ENCODE assay signal across 8 mouse cellular contexts in the genomic region with DNA sequence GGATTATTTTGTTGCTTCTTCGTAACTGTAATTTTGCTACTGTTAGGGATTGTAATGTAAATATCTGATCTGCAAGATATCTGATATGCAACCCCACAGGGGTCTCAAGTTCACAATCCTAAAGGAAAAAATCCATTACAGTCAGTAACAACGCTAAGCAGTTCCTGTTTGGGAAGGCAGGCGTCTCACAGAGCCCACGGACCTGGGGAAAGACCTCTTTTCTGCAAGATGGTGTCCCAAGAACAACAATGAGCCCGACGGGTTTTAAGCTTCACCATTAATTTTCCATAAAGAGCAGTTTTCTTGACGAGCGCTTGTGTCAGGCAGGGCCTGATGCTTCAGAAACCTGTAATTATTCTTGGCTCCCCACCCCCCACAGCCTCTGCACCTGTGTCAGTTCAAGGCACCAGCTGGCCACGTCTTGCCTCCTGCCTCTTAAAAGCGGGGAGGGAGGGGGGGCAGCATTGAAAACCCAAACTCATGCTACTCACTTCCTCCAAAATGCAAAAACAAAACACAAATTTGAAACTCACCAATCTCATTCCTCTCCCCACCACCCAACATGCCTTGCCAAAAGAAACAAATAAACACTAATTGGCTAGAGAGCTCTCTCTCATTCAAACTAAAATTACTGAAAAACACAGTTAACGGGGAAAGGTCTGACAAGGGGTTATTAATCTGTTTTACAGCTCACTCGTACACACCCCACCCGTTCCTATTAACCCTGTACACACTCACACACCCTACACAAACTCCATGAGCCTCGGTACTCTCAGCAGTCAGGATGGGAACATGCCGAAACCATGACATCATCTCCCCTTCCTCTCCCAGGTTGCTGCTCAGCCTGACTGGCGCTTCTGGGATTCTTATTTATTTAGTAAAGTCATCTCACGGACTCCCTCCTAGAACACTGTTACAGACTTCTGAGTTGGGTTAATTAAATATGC. TPM values are rescaled to one million over a fixed set of nuclear protein-coding genes. Genes with fewer than 3 reads are reported as not detected.
A peak's percentile ranks its signal among the peaks of the same experiment; 100 is the strongest.
DNase-seq lines count a peak whose midpoint lies in the region; ATAC-seq lines count a peak whose summit lies in the region.

No protein-coding gene starts in this region.

- intact Hi-C loops in heart, postnatal 14 days (cut with DNase I) = loop anchor here (2.0 kb wide), 1 partner anchor 33 kb away; no protein-coding TSS in a partner anchor

- WGBS in embryonic facial prominence, embryonic 12.5 days = 26% methylated on average over 17 of the region's 17 CpGs

- no peaks in the 10 kb centered on the region for H3K36me3 ChIP-seq in embryonic facial prominence, embryonic 12.5 days

- H3K27me3 ChIP-seq in embryonic facial prominence, embryonic 12.5 days = no peaks in the 10 kb centered on the region

- peaks cover 13% of the 10 kb centered on the region for H3K4me1 ChIP-seq in embryonic facial prominence, embryonic 12.5 days

- DNase-seq in CD4-positive helper T cell, adult 2 months (ENCODE audit: low read depth, low spot score) = peak; percentile 73
- DNase-seq in R1 (ENCODE audit: low read depth, low spot score) = peak; percentile 33
- DNase-seq in heart, postnatal 14 days = peak; percentile 25 to 44
- DNase-seq in kidney, postnatal 14 days = peak; percentile 70
- DNase-seq in telencephalon, adult 2 months (ENCODE audit: low read depth, low spot score) = peak; percentile 28
- no peak for DNase-seq in gastrocnemius, postnatal 4 days (ENCODE audit: low spot score in 2 of 2)

- no peak overlapping the region for H3K4me3 ChIP-seq in embryonic facial prominence, embryonic 12.5 days

- H3K27ac ChIP-seq in embryonic facial prominence, embryonic 12.5 days = no peak overlapping the region

- H3K9me3 ChIP-seq in embryonic facial prominence, embryonic 12.5 days = no peaks in the 10 kb centered on the region

- H3K4me2 ChIP-seq in embryonic facial prominence, embryonic 12.5 days (replicated peaks) = peak overlapping the region; percentile 32

- ATAC-seq in embryonic facial prominence, embryonic 12.5 days (ENCODE audit: insufficient number of reproducible peaks, insufficient read depth, low FRiP score, low TSS enrichment) = peak; percentile 82
- ATAC-seq in megakaryocyte progenitor cell, adult 5-6 weeks (replicated peaks; ENCODE audit: poor library complexity) = peak; percentile 14; the same call in 1 of the 2 replicates

- H3K9ac ChIP-seq in embryonic facial prominence, embryonic 12.5 days = no peak overlapping the region

RNA-seq across cellular contexts. Expression of a gene that starts 34.2 kb away (rescaled TPM):
- polyA plus RNA-seq in embryonic facial prominence, embryonic 12.5 days (2016; fragmentation: Nextera tagmentation; extraction: Ambion mirVana) = 23.3 and 24.2 TPM in 2 replicates
- 10 to 100 TPM; 22.1 to 22.6 TPM for total RNA-seq in heart, postnatal 14 days (2021)
- total RNA-seq in megakaryocyte progenitor cell, adult 5-6 weeks (2015) = 5.5 and 6.8 TPM in 2 replicates
- total RNA-seq in megakaryocyte progenitor cell, adult 5-6 weeks (2017) = 3.0 and 7.0 TPM in 2 replicates
- total RNA-seq in gastrocnemius, postnatal 4 days (2021) = 10 to 100 TPM; 21.0 to 26.6 TPM

Comparison
In these comparisons a context has a peak if more than half of its experiments do, and no peak if none do; other contexts are left out.
1. DNase-seq: peak in CD4-positive helper T cell, adult 2 months (single experiment), R1 (single experiment), heart, postnatal 14 days (2 of 2), kidney, postnatal 14 days (single experiment) and telencephalon, adult 2 months (single experiment); none in gastrocnemius, postnatal 4 days (0 of 2).